Mouse (Mus musculus): ENCODE results near the gene D930007J09Rik. TPM values are rescaled to one million over a fixed set of nuclear protein-coding genes. Genes with fewer than 3 reads are reported as not detected.

D930007J09Rik gene
- polyA plus RNA-seq, 1 experiment from 2014 or later, result not detected

GRCm38 (mm10) chr13:32849092-32849491 is 46.4 kb upstream of the D930007J09Rik start:
- TF ChIP-seq CTCF (IDR thresholded peaks at IDR 0.05; ENCODE audit: low read depth) (no peak), EP300 (optimal IDR thresholded peaks at IDR 0.05) (no peak)
- H3K27ac ChIP-seq (replicated peaks), result peak overlapping the region; percentile 84
- H3K9ac ChIP-seq (ENCODE audit: low read length), result no peak overlapping the region
- ATAC-seq (ENCODE audit: low FRiP score, low TSS enrichment) (peak; percentile 92), DNase-seq (ENCODE audit: low spot score) (peak; percentile 66)
- H3K27me3 ChIP-seq (ENCODE audit: control insufficient read depth, insufficient read depth, low read length), result no peaks in the 10 kb centered on the region
- 31% methylated on average over 4 of the region's 4 CpGs for WGBS
- H3K4me3 ChIP-seq (ENCODE audit: low read depth, low read length), result no peak overlapping the region
- no peaks in the 10 kb centered on the region for H3K36me3 ChIP-seq (ENCODE audit: control insufficient read depth, insufficient read depth, low read length)
- H3K4me2 ChIP-seq (replicated peaks; ENCODE audit: low read depth), result no peak overlapping the region; the same call in 1 of the 2 replicates
- no peaks in the 10 kb centered on the region for H3K9me3 ChIP-seq (ENCODE audit: control insufficient read depth, low read length)
- no peaks in the 10 kb centered on the region; the same call in 1 of the 2 replicates for H3K4me1 ChIP-seq (replicated peaks; ENCODE audit: control insufficient read depth, insufficient read depth)

- no peak for ATAC-seq (ENCODE audit: low FRiP score, low TSS enrichment)
- Histone ChIP-seq H3K4me1 (replicated peaks; ENCODE audit: control insufficient read depth, insufficient read depth) (no peaks in the 10 kb centered on the region; the same call in 1 of the 2 replicates), H3K27ac (replicated peaks) (no peak overlapping the region), H3K4me2 (replicated peaks; ENCODE audit: low read depth) (no peak overlapping the region), H3K9me3 (ENCODE audit: control insufficient read depth, low read length) (no peaks in the 10 kb centered on the region), H3K4me3 (ENCODE audit: low read depth, low read length) (no peak overlapping the region), H3K27me3 (ENCODE audit: control insufficient read depth, insufficient read depth, low read length) (no peaks in the 10 kb centered on the region), H3K9ac (ENCODE audit: low read length) (no peak overlapping the region), H3K36me3 (ENCODE audit: control insufficient read depth, insufficient read depth, low read length) (no peaks in the 10 kb centered on the region)
- TF ChIP-seq EP300 (optimal IDR thresholded peaks at IDR 0.05), result no peak
- TF ChIP-seq CTCF (IDR thresholded peaks at IDR 0.05; ENCODE audit: low read depth), result no peak
- DNase-seq (ENCODE audit: low spot score), result no peak
Observed at GRCm38 (mm10) chr13:32846221-32846620, 43.6 kb upstream of the D930007J09Rik start.

- DNase-seq (ENCODE audit: low spot score) (no peak), ATAC-seq (ENCODE audit: low FRiP score, low TSS enrichment) (no peak)
- Histone ChIP-seq H3K27me3 (ENCODE audit: control insufficient read depth, insufficient read depth, low read length) (no peaks in the 10 kb centered on the region), H3K4me3 (ENCODE audit: low read depth, low read length) (no peak overlapping the region), H3K36me3 (ENCODE audit: control insufficient read depth, insufficient read depth, low read length) (no peaks in the 10 kb centered on the region), H3K27ac (replicated peaks) (no peak overlapping the region), H3K4me2 (replicated peaks; ENCODE audit: low read depth) (no peak overlapping the region), H3K9ac (ENCODE audit: low read length) (no peak overlapping the region), H3K4me1 (replicated peaks; ENCODE audit: control insufficient read depth, insufficient read depth) (no peaks in the 10 kb centered on the region), H3K9me3 (ENCODE audit: control insufficient read depth, low read length) (no peaks in the 10 kb centered on the region)
- WGBS, result 83% methylated on average over 3 of the region's 3 CpGs
- no peak for TF ChIP-seq EP300 (optimal IDR thresholded peaks at IDR 0.05)
- no peak for TF ChIP-seq CTCF (IDR thresholded peaks at IDR 0.05; ENCODE audit: low read depth)
Observed at GRCm38 (mm10) chr13:32841349-32841748, 38.7 kb upstream of the D930007J09Rik start.

GRCm38 (mm10) chr13:32839314-32839713 is 36.7 kb upstream of the D930007J09Rik start:
- no peak overlapping the region for H3K27ac ChIP-seq (replicated peaks)
- H3K4me1 ChIP-seq (replicated peaks; ENCODE audit: control insufficient read depth, insufficient read depth), result no peaks in the 10 kb centered on the region
- no peaks in the 10 kb centered on the region for H3K36me3 ChIP-seq (ENCODE audit: control insufficient read depth, insufficient read depth, low read length)
- TF ChIP-seq CTCF (IDR thresholded peaks at IDR 0.05; ENCODE audit: low read depth) (no peak), EP300 (optimal IDR thresholded peaks at IDR 0.05) (no peak)
- no peak overlapping the region for H3K4me2 ChIP-seq (replicated peaks; ENCODE audit: low read depth)
- H3K27me3 ChIP-seq (ENCODE audit: control insufficient read depth, insufficient read depth, low read length), result no peaks in the 10 kb centered on the region
- ATAC-seq (ENCODE audit: low FRiP score, low TSS enrichment) (no peak), DNase-seq (ENCODE audit: low spot score) (no peak)
- H3K9me3 ChIP-seq (ENCODE audit: control insufficient read depth, low read length), result no peaks in the 10 kb centered on the region
- no peak overlapping the region for H3K9ac ChIP-seq (ENCODE audit: low read length)
- 17% methylated on average over 1 of the region's 1 CpGs for WGBS
- no peak overlapping the region for H3K4me3 ChIP-seq (ENCODE audit: low read depth, low read length)

GRCm38 (mm10) chr13:32834513-32834912 is 31.9 kb upstream of the D930007J09Rik start:
- Histone ChIP-seq H3K27me3 (ENCODE audit: control insufficient read depth, insufficient read depth, low read length) (no peaks in the 10 kb centered on the region), H3K4me3 (ENCODE audit: low read depth, low read length) (no peak overlapping the region), H3K4me2 (replicated peaks; ENCODE audit: low read depth) (no peak overlapping the region), H3K9me3 (ENCODE audit: control insufficient read depth, low read length) (no peaks in the 10 kb centered on the region), H3K36me3 (ENCODE audit: control insufficient read depth, insufficient read depth, low read length) (no peaks in the 10 kb centered on the region), H3K27ac (replicated peaks) (no peak overlapping the region), H3K4me1 (replicated peaks; ENCODE audit: control insufficient read depth, insufficient read depth) (no peaks in the 10 kb centered on the region), H3K9ac (ENCODE audit: low read length) (no peak overlapping the region)
- 90% methylated on average over 5 of the region's 5 CpGs for WGBS
- TF ChIP-seq EP300 (optimal IDR thresholded peaks at IDR 0.05), result no peak
- ATAC-seq (ENCODE audit: low FRiP score, low TSS enrichment) (no peak), DNase-seq (ENCODE audit: low spot score) (no peak)

DNA sequence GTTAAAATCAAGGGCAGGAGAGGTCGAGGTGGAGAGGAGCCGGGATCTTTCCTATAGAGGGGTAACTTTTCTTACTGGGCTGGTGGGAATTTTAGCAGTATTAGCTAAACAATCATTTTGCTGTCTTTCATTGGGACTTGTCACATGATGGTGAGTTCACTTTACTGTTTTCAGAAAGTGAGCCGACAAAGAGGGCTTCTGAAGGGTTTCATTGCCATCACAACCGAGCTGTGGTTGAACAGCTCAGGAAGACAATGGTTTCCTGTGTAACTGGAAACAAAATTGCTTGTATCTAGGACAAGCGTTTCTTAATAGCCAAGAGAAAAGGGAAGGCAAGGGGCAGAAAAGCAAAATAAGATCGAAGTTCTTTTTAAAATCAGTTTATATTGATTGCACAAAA is 30.6 kb upstream of the D930007J09Rik start:
- no peaks in the 10 kb centered on the region for H3K9me3 ChIP-seq (ENCODE audit: control insufficient read depth, low read length)
- WGBS, result 71% methylated on average over 6 of the region's 6 CpGs
- H3K36me3 ChIP-seq (ENCODE audit: control insufficient read depth, insufficient read depth, low read length), result no peaks in the 10 kb centered on the region
- no peak overlapping the region for H3K4me2 ChIP-seq (replicated peaks; ENCODE audit: low read depth)
- H3K27ac ChIP-seq (replicated peaks), result no peak overlapping the region
- H3K4me3 ChIP-seq (ENCODE audit: low read depth, low read length), result no peak overlapping the region
- DNase-seq (ENCODE audit: low spot score) (no peak), ATAC-seq (ENCODE audit: low FRiP score, low TSS enrichment) (no peak)
- H3K9ac ChIP-seq (ENCODE audit: low read length), result no peak overlapping the region
- H3K4me1 ChIP-seq (replicated peaks; ENCODE audit: control insufficient read depth, insufficient read depth), result no peaks in the 10 kb centered on the region
- no peaks in the 10 kb centered on the region for H3K27me3 ChIP-seq (ENCODE audit: control insufficient read depth, insufficient read depth, low read length)
- no peak for TF ChIP-seq CTCF (IDR thresholded peaks at IDR 0.05; ENCODE audit: low read depth)
- TF ChIP-seq EP300 (optimal IDR thresholded peaks at IDR 0.05), result no peak
